Mouse (Mus musculus) intestine, embryonic 15.5 days (tissue): ENCODE results near the gene Casp8ap2. TPM values are rescaled to one million over a fixed set of nuclear protein-coding genes. Genes with fewer than 3 reads are reported as not detected.

Experiments used
- ATAC-seq: fragments of 200-750 bp; cut with Nextera tagmentation; 2 replicates; pipeline ENCODE4 v1.8.0; 2017; ENCODE audit warnings: moderate TSS enrichment, moderate library complexity
- H3K27ac ChIP-seq: fragments of 300-500 bp; sonication (generic); 2 replicates; pipeline ENCODE4 v1.5.1; 2015; ENCODE audit warnings: mild to moderate bottlenecking, inconsistent platforms
- H3K27me3 ChIP-seq: fragments of 300-500 bp; sonication (generic); replicated peaks from 2 replicates; pipeline ENCODE4 v1.6.1; 2015; ENCODE audit warnings: inconsistent platforms
- H3K36me3 ChIP-seq: fragments of 300-500 bp; sonication (generic); 2 replicates; pipeline ENCODE4 v1.6.1; 2015; ENCODE audit warnings: inconsistent platforms
- H3K4me1 ChIP-seq: fragments of 300-500 bp; sonication (generic); replicated peaks from 2 replicates; pipeline ENCODE4 v1.6.1; 2015; ENCODE audit warnings: inconsistent platforms
- H3K4me2 ChIP-seq: fragments of 300-500 bp; sonication (generic); replicated peaks from 2 replicates; pipeline ENCODE4 v1.6.1; 2015; ENCODE audit warnings: mild to moderate bottlenecking, inconsistent platforms
- H3K4me3 ChIP-seq: fragments of 300-500 bp; sonication (generic); replicated peaks from 2 replicates; pipeline ENCODE4 v1.5.1; 2015; ENCODE audit warnings: inconsistent platforms
- H3K9ac ChIP-seq: fragments of 300-500 bp; sonication (generic); 2 replicates; pipeline ENCODE4 v1.6.1; 2015; ENCODE audit warnings: inconsistent platforms
- H3K9me3 ChIP-seq: fragments of 300-500 bp; sonication (generic); 2 replicates; pipeline ENCODE4 v1.6.1; 2016; ENCODE audit warnings: inconsistent platforms
- WGBS: fragments of 180-500 bp; shearing (Covaris S2); methylation state at CpG from one replicate; pipeline ENCODE4 v1.1.7; 2015; 5-methylcytosine and 5-hydroxymethylcytosine counted together
- polyA plus RNA-seq: library from polyadenylated mRNA; unstranded; fragments of >200 nt; fragmentation: Nextera tagmentation; extraction: Ambion mirVana; gene quantifications from 2 replicates; pipeline ENCODE4 v1.2.1, GENCODE M21; 2015

Casp8ap2 gene
- polyA plus RNA-seq, 1 experiment from 2014 or later, result 47.8 TPM

DNA sequence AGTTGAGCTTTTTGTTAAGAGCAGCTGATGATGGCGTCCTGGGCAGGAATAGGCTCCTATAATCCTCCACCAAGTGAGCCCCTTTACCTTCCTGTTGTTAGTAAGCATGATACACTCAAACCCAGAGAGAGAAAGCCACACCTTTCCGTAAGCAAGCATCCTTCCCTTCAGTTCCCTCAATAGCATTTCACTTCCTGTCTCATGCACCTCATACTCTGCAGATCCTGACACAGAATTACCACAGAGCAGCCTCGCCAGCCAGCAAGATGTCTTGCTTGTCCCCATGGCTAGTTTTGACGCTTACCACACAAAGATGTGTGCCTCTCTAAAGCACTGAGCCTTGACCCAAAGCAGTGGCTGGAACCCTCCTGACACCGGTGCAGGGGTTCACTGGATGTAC, 27.7 kb upstream of the Casp8ap2 start:
- no peaks in the 10 kb centered on the region for H3K4me1 ChIP-seq
- H3K9ac ChIP-seq, result no peak overlapping the region
- H3K9me3 ChIP-seq, result no peaks in the 10 kb centered on the region
- WGBS, result 89% methylated on average over 5 of the region's 5 CpGs
- no peak overlapping the region for H3K4me3 ChIP-seq
- no peak overlapping the region for H3K4me2 ChIP-seq
- no peaks in the 10 kb centered on the region for H3K36me3 ChIP-seq
- ATAC-seq, result no peak
- H3K27me3 ChIP-seq, result no peaks in the 10 kb centered on the region
- H3K27ac ChIP-seq, result no peak overlapping the region

DNA sequence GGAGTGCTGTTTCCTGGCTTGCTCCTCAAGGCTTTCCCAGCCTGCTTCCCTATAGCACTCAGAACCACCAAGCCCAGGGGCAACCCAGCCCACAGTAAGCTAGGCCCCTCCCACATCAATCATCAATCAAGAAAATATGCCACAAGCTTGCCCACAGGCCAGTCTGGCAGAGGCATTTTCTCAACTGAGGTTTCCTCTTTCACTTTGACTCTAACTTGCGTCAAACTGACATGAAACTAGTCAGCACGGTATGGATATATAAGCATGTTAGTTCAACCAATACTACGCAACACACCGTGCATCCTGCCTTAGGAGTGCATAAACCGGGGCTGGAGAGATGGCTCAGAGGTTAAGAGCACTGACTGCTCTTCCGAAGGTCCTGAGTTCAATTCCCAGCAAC, 27.0 kb upstream of the Casp8ap2 start:
- WGBS, result 84% methylated on average over 6 of the region's 6 CpGs
- no peak overlapping the region for H3K4me3 ChIP-seq
- no peak for ATAC-seq
- H3K9ac ChIP-seq, result no peak overlapping the region
- H3K36me3 ChIP-seq, result no peaks in the 10 kb centered on the region
- H3K4me1 ChIP-seq, result no peaks in the 10 kb centered on the region
- no peak overlapping the region for H3K27ac ChIP-seq
- no peaks in the 10 kb centered on the region for H3K9me3 ChIP-seq
- no peaks in the 10 kb centered on the region for H3K27me3 ChIP-seq
- no peak overlapping the region for H3K4me2 ChIP-seq

DNA sequence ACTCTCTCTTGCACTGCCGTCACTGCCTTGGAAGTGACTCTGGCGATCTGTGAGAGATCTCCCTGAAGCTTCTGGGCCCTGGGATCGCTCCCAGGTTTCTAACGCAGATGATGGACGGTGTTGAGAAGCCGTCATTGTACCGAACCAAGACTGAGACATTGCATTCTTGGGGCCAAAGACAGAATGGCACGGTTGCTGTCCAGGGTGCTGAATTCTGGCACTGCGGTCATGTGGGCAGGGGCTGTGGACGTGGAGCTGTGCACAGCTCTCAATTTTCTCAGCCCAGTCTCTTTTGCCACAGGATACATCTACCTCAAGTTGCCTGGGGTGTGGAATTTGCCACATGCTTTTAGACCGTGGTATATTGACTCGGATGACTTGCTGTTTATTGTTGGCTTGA, 14.1 kb upstream of the Casp8ap2 start:
- H3K4me1 ChIP-seq, result no peaks in the 10 kb centered on the region
- no peak overlapping the region for H3K27ac ChIP-seq
- H3K4me2 ChIP-seq, result no peak overlapping the region
- no peak for ATAC-seq
- WGBS, result 19% methylated on average over 12 of the region's 12 CpGs
- H3K4me3 ChIP-seq, result no peak overlapping the region
- no peak overlapping the region for H3K9ac ChIP-seq
- H3K27me3 ChIP-seq, result no peaks in the 10 kb centered on the region
- no peaks in the 10 kb centered on the region for H3K9me3 ChIP-seq
- no peaks in the 10 kb centered on the region for H3K36me3 ChIP-seq

DNA sequence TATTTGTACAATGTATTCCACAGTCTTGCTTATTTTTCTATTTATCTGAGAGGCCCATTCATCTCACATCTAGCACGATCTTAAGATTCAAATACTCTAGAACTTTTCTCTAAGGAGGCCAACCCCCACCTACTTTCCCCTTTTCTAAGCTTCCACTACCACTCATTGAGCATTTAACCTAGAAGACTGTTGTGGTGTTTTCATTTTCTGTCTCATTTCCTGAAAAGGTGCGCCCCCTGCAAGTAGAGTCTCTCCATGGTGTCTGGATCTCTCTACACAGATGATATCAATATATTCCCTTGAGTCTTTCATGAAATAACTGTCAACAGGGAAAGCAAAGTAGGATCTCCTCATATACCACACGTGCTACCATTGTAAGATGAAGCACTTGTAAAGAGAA, 12.6 kb upstream of the Casp8ap2 start, which contains the start of gene Gja10:
TSS of gene Gja10 (minus strand) at position 101 of the 400 bp plus-strand sequence.
- WGBS, result 67% methylated on average over 3 of the region's 3 CpGs
- no peak for ATAC-seq
- Histone ChIP-seq H3K27ac (no peak within 1 kb of the TSS), H3K27me3 (no peaks in the 10 kb centered on the region), H3K4me2 (no peak within 1 kb of the TSS), H3K9ac (no peak within 1 kb of the TSS), H3K4me1 (no peaks in the 10 kb centered on the region), H3K36me3 (no peaks in the 10 kb centered on the region), H3K9me3 (no peaks in the 10 kb centered on the region), H3K4me3 (no peak within 1 kb of the TSS)

DNA sequence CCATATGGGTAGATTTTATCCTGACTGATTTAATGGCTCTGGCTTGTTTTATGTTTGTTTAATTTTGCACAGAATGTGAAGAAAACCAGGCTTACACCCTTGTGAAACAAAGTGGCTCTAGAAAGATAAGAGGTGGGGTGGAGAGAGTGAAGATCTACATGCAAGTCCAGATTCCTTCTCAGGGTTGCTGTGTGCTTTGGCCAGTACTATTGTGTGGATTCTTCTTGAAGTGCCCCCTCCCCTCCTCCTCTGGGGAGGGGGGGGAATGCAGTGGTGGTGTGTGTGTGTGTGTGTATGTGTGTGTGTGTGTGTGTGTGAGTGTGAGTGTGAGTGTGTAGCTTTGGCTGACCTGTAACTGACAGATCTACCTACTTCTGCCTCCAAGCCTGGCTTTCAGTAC, 6.4 kb downstream of the Casp8ap2 start:
- Histone ChIP-seq H3K4me2 (no peak overlapping the region), H3K27ac (no peak overlapping the region), H3K27me3 (no peaks in the 10 kb centered on the region), H3K36me3 (no peaks in the 10 kb centered on the region), H3K4me3 (no peak overlapping the region), H3K9me3 (no peaks in the 10 kb centered on the region), H3K4me1 (0 out of 2 replicates have a peak, but pooled peaks cover 2% of the 10 kb centered on the region), H3K9ac (no peak overlapping the region)
- no peak for ATAC-seq

GRCm38 (mm10) chr4:32651669-32652068, 36.4 kb downstream of the Casp8ap2 start:
- ATAC-seq, result no peak
- Histone ChIP-seq H3K9me3 (no peaks in the 10 kb centered on the region), H3K9ac (no peak overlapping the region), H3K27me3 (no peaks in the 10 kb centered on the region), H3K36me3 (peaks cover 6% of the 10 kb centered on the region; the same call in 1 of the 2 replicates), H3K4me1 (no peaks in the 10 kb centered on the region), H3K4me2 (no peak overlapping the region), H3K4me3 (no peak overlapping the region), H3K27ac (no peak overlapping the region)
- WGBS, result 64% methylated on average over 5 of the region's 5 CpGs

GRCm38 (mm10) chr4:32656146-32656904, 41.1 kb downstream of the Casp8ap2 start:
- Histone ChIP-seq H3K27ac (peak overlapping the region; percentile 48; the same call in 1 of the 2 replicates), H3K36me3 (no peaks in the 10 kb centered on the region), H3K27me3 (no peaks in the 10 kb centered on the region), H3K9ac (peak overlapping the region; percentile 59; the same call in 1 of the 2 replicates), H3K4me1 (no peaks in the 10 kb centered on the region), H3K4me3 (peak overlapping the region; percentile 91), H3K4me2 (peak overlapping the region; percentile 67), H3K9me3 (no peaks in the 10 kb centered on the region)
- peak; percentile 33 for ATAC-seq
- 55% methylated on average over 11 of the region's 11 CpGs for WGBS

- H3K9me3 ChIP-seq, result no peaks in the 10 kb centered on the region
- no peaks in the 10 kb centered on the region for H3K27me3 ChIP-seq
- no peaks in the 10 kb centered on the region for H3K4me1 ChIP-seq
- H3K4me3 ChIP-seq, result peak within 1 kb of the TSS; percentile 91
- peak within 1 kb of the TSS; percentile 59 for H3K9ac ChIP-seq
- ATAC-seq, result peak; percentile 93
- WGBS, result under 1% methylated on average over 68 of the region's 68 CpGs
- H3K27ac ChIP-seq, result peak within 1 kb of the TSS; percentile 48; the same call in 1 of the 2 replicates
- peak within 1 kb of the TSS; percentile 67 for H3K4me2 ChIP-seq
- H3K36me3 ChIP-seq, result no peaks in the 10 kb centered on the region
These were observed 41.8 kb downstream of the Casp8ap2 start, which contains the start of gene Mdn1 for GRCm38 (mm10) chr4:32656918-32657662. TSS of gene Mdn1 (plus strand) at chr4:32657119.

DNA sequence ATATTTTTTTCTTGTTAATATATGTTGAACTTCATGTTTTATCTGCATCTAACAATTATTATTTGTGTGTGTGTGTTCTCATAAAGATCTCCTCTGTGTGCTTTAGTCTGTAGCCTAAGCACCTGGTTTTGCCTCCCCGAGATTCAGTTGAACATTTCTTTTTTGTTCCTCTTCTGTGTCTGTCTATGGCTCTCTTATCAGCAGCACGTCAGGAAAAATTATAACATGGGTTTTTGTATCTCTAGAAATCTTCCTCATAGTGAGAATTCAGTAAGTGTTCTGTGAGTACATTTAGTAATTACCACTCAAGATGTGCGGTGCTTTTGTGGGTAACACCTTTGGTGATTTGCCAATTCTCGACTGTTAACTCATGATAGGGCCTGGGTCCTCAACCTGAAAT, 50.6 kb downstream of the Casp8ap2 start:
- Histone ChIP-seq H3K9me3 (no peaks in the 10 kb centered on the region), H3K4me2 (no peak overlapping the region), H3K27me3 (no peaks in the 10 kb centered on the region), H3K4me1 (no peaks in the 10 kb centered on the region), H3K36me3 (peaks cover 22% of the 10 kb centered on the region), H3K9ac (no peak overlapping the region), H3K4me3 (no peak overlapping the region), H3K27ac (no peak overlapping the region)
- ATAC-seq, result no peak
- 89% methylated on average over 4 of the region's 4 CpGs for WGBS

- Histone ChIP-seq H3K4me2 (no peak overlapping the region), H3K27me3 (no peaks in the 10 kb centered on the region), H3K4me3 (no peak overlapping the region), H3K36me3 (peaks cover 22% of the 10 kb centered on the region), H3K9me3 (no peaks in the 10 kb centered on the region), H3K9ac (no peak overlapping the region), H3K27ac (no peak overlapping the region), H3K4me1 (no peaks in the 10 kb centered on the region)
- 100% methylated on average over 1 of the region's 1 CpGs for WGBS
- ATAC-seq, result no peak
These were observed 53.0 kb downstream of the Casp8ap2 start for GRCm38 (mm10) chr4:32668291-32668690.

DNA sequence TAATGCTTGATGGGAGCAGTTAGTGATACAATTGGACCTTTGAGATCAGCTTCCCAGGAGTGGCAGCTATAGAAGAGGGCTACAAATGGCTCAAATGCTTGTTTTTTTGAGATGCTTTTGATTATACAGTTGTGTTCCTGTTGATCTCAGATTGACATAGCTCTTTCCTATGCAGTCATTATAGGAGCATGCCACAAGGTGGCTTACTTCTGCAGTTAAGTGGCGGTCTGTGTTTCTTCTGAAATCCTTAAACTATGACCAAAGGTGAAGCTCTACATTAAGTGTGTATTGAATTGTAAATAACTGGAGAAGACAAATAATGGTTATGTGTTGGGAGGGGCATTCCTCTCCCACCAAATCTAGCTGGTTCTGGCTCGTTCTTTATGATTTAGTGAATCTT, 54.6 kb downstream of the Casp8ap2 start:
- Histone ChIP-seq H3K4me1 (no peaks in the 10 kb centered on the region), H3K9ac (no peak overlapping the region), H3K27me3 (no peaks in the 10 kb centered on the region), H3K36me3 (peaks cover 17% of the 10 kb centered on the region), H3K4me3 (no peak overlapping the region), H3K4me2 (no peak overlapping the region), H3K9me3 (no peaks in the 10 kb centered on the region), H3K27ac (no peak overlapping the region)
- 77% methylated on average over 2 of the region's 2 CpGs for WGBS
- ATAC-seq, result no peak

GRCm38 (mm10) chr4:32674025-32674424, 58.8 kb downstream of the Casp8ap2 start:
- peaks cover 11% of the 10 kb centered on the region for H3K36me3 ChIP-seq
- H3K4me2 ChIP-seq, result no peak overlapping the region
- 72% methylated on average over 2 of the region's 2 CpGs for WGBS
- no peak overlapping the region for H3K27ac ChIP-seq
- H3K9me3 ChIP-seq, result no peaks in the 10 kb centered on the region
- H3K27me3 ChIP-seq, result no peaks in the 10 kb centered on the region
- ATAC-seq, result no peak
- H3K9ac ChIP-seq, result no peak overlapping the region
- no peaks in the 10 kb centered on the region for H3K4me1 ChIP-seq
- H3K4me3 ChIP-seq, result no peak overlapping the region
